Mouse (Mus musculus) liver, embryonic 16.5 days (tissue): ENCODE data around the gene Jak3. TPM values are rescaled to one million over a fixed set of nuclear protein-coding genes. Genes with fewer than 3 reads are reported as not detected.

Experiments used
- ATAC-seq: fragments of 200-750 bp; cut with Nextera tagmentation; 2 replicates; pipeline ENCODE4 v1.8.0; 2017; ENCODE audit warnings: low read depth, mild to moderate bottlenecking, moderate number of reproducible peaks, moderate library complexity
- H3K27ac ChIP-seq: fragments of 300-500 bp; sonication (generic); 2 replicates; pipeline ENCODE4 v1.5.1; 2014; ENCODE audit warnings: mild to moderate bottlenecking, low read length
- H3K27me3 ChIP-seq: fragments of 300-500 bp; sonication (generic); 2 replicates; pipeline ENCODE4 v1.6.1; 2014; ENCODE audit warnings: low read depth, low read length, mixed read lengths; ENCODE audit not compliant: control insufficient read depth, insufficient read depth
- H3K36me3 ChIP-seq: fragments of 300-500 bp; sonication (generic); 2 replicates; pipeline ENCODE4 v1.6.1; 2014; ENCODE audit warnings: mild to moderate bottlenecking; ENCODE audit not compliant: control insufficient read depth, insufficient read depth
- H3K4me1 ChIP-seq: fragments of 300-500 bp; sonication (generic); 2 replicates; pipeline ENCODE4 v1.6.1; 2014; ENCODE audit warnings: low read depth, low read length, mixed read lengths; ENCODE audit not compliant: control insufficient read depth
- H3K4me2 ChIP-seq: fragments of 300-500 bp; sonication (generic); 2 replicates; pipeline ENCODE4 v1.6.1; 2014; ENCODE audit warnings: low read depth, low read length, mixed read lengths
- H3K4me3 ChIP-seq: fragments of 300-500 bp; sonication (generic); 2 replicates; pipeline ENCODE4 v1.5.1; 2014; ENCODE audit warnings: low read depth, mild to moderate bottlenecking, low read length
- H3K9ac ChIP-seq: fragments of 300-500 bp; sonication (generic); 2 replicates; pipeline ENCODE4 v1.6.1; 2014; ENCODE audit warnings: low read depth, low read length
- H3K9me3 ChIP-seq: fragments of 300-500 bp; sonication (generic); replicated peaks from 2 replicates; pipeline ENCODE4 v1.6.1; 2016; ENCODE audit warnings: low read length; ENCODE audit not compliant: control insufficient read depth
- WGBS: fragments of 180-500 bp; shearing (Covaris S2); extraction: QIAGEN DNeasy Blood & Tissue Kit; methylation state at CpG from one replicate; pipeline ENCODE4 v1.1.7; 2014; ENCODE audit not compliant: insufficient replicate concordance; 5-methylcytosine and 5-hydroxymethylcytosine counted together
- polyA plus RNA-seq: library from polyadenylated mRNA; unstranded; fragments of >200 nt; fragmentation: Nextera tagmentation; extraction: Ambion mirVana; gene quantifications from 2 replicates; pipeline ENCODE4 v1.2.1, GENCODE M21; 2015

Gene Jak3
- polyA plus RNA-seq, 1 experiment from 2014 or later, result 6.3 TPM

GRCm38 (mm10) chr8:71709134-71709799, 33.2 kb downstream of the Jak3 start:
- no peak; the same call in none of the 2 replicates for ATAC-seq
- Histone ChIP-seq H3K4me3 (no peak overlapping the region), H3K27me3 (no peaks in the 10 kb centered on the region; the same call in 1 of the 2 replicates), H3K4me1 (peaks cover 4% of the 10 kb centered on the region; the same call in 1 of the 2 replicates), H3K9ac (no peak overlapping the region), H3K4me2 (0 out of 2 replicates have a peak overlapping the region, but pooled peaks have one; percentile 2), H3K27ac (no peak overlapping the region), H3K9me3 (no peaks in the 10 kb centered on the region), H3K36me3 (peaks cover 6% of the 10 kb centered on the region; the same call in 1 of the 2 replicates)
- 65% methylated on average over 25 of the region's 25 CpGs for WGBS

- Histone ChIP-seq H3K9ac (no peak overlapping the region), H3K9me3 (no peaks in the 10 kb centered on the region), H3K4me1 (peaks cover 4% of the 10 kb centered on the region; the same call in 1 of the 2 replicates), H3K27ac (no peak overlapping the region), H3K4me2 (0 out of 2 replicates have a peak overlapping the region, but pooled peaks have one; percentile 2), H3K4me3 (no peak overlapping the region), H3K36me3 (peaks cover 6% of the 10 kb centered on the region; the same call in 1 of the 2 replicates), H3K27me3 (no peaks in the 10 kb centered on the region)
- peak; percentile 62 for ATAC-seq
- WGBS, result 36% methylated on average over 25 of the region's 25 CpGs
Measured at GRCm38 (mm10) chr8:71709800-71710446, 33.8 kb downstream of the Jak3 start.

GRCm38 (mm10) chr8:71711574-71711973, 35.5 kb downstream of the Jak3 start:
- no peaks in the 10 kb centered on the region for H3K27me3 ChIP-seq
- H3K9me3 ChIP-seq, result no peaks in the 10 kb centered on the region
- H3K27ac ChIP-seq, result no peak overlapping the region
- H3K4me3 ChIP-seq, result no peak overlapping the region
- ATAC-seq, result no peak
- peaks cover 9% of the 10 kb centered on the region for H3K36me3 ChIP-seq
- 79% methylated on average over 2 of the region's 2 CpGs for WGBS
- H3K4me2 ChIP-seq, result no peak overlapping the region
- no peak overlapping the region for H3K9ac ChIP-seq
- H3K4me1 ChIP-seq, result peaks cover 4% of the 10 kb centered on the region; the same call in 1 of the 2 replicates

GRCm38 (mm10) chr8:71715531-71715930, 39.4 kb downstream of the Jak3 start:
- no peak overlapping the region for H3K9ac ChIP-seq
- no peaks in the 10 kb centered on the region for H3K27me3 ChIP-seq
- H3K36me3 ChIP-seq, result peaks cover 12% of the 10 kb centered on the region
- WGBS, result 63% methylated on average over 8 of the region's 8 CpGs
- no peak overlapping the region for H3K4me2 ChIP-seq
- H3K4me1 ChIP-seq, result peaks cover 21% of the 10 kb centered on the region
- H3K9me3 ChIP-seq, result no peaks in the 10 kb centered on the region
- H3K27ac ChIP-seq, result no peak overlapping the region
- H3K4me3 ChIP-seq, result no peak overlapping the region
- no peak for ATAC-seq

GRCm38 (mm10) chr8:71716561-71717053, 40.5 kb downstream of the Jak3 start:
- Histone ChIP-seq H3K9ac (no peak overlapping the region), H3K27me3 (no peaks in the 10 kb centered on the region), H3K4me2 (no peak overlapping the region), H3K27ac (no peak overlapping the region), H3K36me3 (peaks cover 12% of the 10 kb centered on the region), H3K4me3 (no peak overlapping the region), H3K4me1 (peaks cover 21% of the 10 kb centered on the region), H3K9me3 (no peaks in the 10 kb centered on the region)
- WGBS, result 82% methylated on average over 13 of the region's 13 CpGs
- no peak for ATAC-seq

- no peaks in the 10 kb centered on the region for H3K27me3 ChIP-seq
- no peak overlapping the region for H3K4me3 ChIP-seq
- H3K9ac ChIP-seq, result no peak overlapping the region
- no peak for ATAC-seq
- H3K27ac ChIP-seq, result no peak overlapping the region
- H3K9me3 ChIP-seq, result no peaks in the 10 kb centered on the region
- H3K4me1 ChIP-seq, result peaks cover 21% of the 10 kb centered on the region
- H3K36me3 ChIP-seq, result peaks cover 11% of the 10 kb centered on the region
- H3K4me2 ChIP-seq, result no peak overlapping the region
- WGBS, result 83% methylated on average over 12 of the region's 12 CpGs
Measured at GRCm38 (mm10) chr8:71717096-71717495, 41.0 kb downstream of the Jak3 start.

GRCm38 (mm10) chr8:71718252-71718651, 42.2 kb downstream of the Jak3 start:
- no peak overlapping the region for H3K9ac ChIP-seq
- H3K4me3 ChIP-seq, result no peak overlapping the region
- 56% methylated on average over 3 of the region's 3 CpGs for WGBS
- ATAC-seq, result no peak
- no peak overlapping the region for H3K27ac ChIP-seq
- peaks cover 31% of the 10 kb centered on the region for H3K4me1 ChIP-seq
- H3K9me3 ChIP-seq, result no peaks in the 10 kb centered on the region
- H3K36me3 ChIP-seq, result peaks cover 6% of the 10 kb centered on the region; the same call in 1 of the 2 replicates
- no peaks in the 10 kb centered on the region for H3K27me3 ChIP-seq
- no peak overlapping the region for H3K4me2 ChIP-seq

GRCm38 (mm10) chr8:71719218-71719617, 43.1 kb downstream of the Jak3 start:
- 28% methylated on average over 4 of the region's 4 CpGs for WGBS

More at GRCm38 (mm10) chr8:71719218-71719617, 43.1 kb downstream of the Jak3 start:
- H3K4me1 ChIP-seq, result peaks cover 41% of the 10 kb centered on the region
- H3K27ac ChIP-seq, result peak overlapping the region; percentile 63
- H3K36me3 ChIP-seq, result peaks cover 6% of the 10 kb centered on the region; the same call in 1 of the 2 replicates
- no peak overlapping the region for H3K9ac ChIP-seq
- ATAC-seq, result peak; percentile 69
- H3K4me2 ChIP-seq, result no peak overlapping the region
- no peak overlapping the region for H3K4me3 ChIP-seq
- no peaks in the 10 kb centered on the region for H3K9me3 ChIP-seq
- no peaks in the 10 kb centered on the region for H3K27me3 ChIP-seq
